Mouse (Mus musculus): Measurements from ENCODE around the gene Ccdc102a. TPM values are rescaled to one million over a fixed set of nuclear protein-coding genes. Genes with fewer than 3 reads are reported as not detected.

Ccdc102a gene
- polyA plus RNA-seq (2014; fragmentation: Illumina TruSeq; extraction: RNeasy Lipid Tissue Mini Kit (QIAGEN cat#74804); ENCODE audit: low read depth, low replicate concordance), result not detected

DNA sequence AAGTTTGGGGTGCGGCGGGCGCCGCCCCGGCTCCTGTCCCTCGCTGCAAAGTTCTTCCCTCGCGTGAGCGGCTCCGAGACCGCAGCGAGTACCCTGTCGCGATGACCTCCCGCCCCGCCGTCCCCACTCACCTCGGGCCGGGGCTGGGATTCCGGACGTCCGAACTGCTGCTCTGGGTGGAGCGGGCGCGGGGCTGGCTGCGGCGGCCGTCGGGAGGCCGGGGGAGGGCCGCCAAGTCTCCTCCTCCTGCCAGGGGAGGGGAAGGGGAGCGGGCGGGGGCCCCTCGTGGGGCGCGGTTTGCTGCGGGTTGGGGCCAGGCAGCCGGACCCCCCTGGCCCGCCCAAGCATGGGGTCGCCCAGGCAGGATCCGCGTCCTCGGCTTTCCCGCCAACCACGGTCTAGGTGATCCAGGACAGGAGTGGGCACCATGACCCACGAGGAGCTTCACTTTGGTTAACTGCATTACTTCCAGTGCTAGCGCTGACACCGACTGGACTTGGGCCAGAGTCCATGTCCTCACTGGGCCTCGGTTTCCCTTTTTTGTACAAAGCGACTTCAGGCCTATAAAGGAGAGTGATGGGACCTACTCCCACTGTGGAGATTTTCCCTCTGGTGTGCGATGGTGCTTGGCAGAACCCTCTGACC is at the start of gene Ccdc102a:
TSS of gene Ccdc102a (minus strand) at position 248 of the 645 bp plus-strand sequence.

GRCm38 (mm10) chr8:94923405-94923804 is 5.5 kb upstream of the Ccdc102a start, which contains the start of gene Adgrg5:
TSS of gene Adgrg5 (plus strand) at chr8:94923694.

DNA sequence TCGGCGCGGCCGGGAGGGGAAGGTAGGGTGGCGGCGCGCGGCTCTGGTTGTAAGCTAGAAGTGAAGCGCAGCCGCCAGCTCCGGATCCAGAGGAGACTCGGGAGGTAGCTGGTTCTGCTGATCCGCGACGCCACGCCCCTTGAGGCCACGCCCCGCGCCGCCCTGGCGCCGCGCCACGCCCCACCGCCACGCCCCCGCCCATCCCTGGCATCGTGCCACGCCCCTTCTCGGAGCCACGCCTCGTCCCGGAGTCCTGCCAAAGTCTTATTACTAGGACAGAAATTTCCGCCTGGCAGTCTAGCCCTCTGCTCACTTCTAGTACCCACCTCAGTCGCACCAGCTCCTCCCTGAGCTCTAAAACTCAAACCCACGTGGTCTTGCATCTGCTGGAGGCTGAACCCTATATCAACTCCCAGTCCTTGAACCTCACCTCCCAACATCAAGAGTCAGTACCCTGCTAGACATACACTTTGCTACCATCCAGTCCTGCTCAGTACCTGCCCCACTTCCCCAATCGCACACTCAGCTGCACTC is 41.6 kb downstream of the Ccdc102a start, which contains the start of gene Dok4:
TSS of gene Dok4 (minus strand) at position 134 of the 534 bp plus-strand sequence.

GRCm38 (mm10) chr8:94857346-94858173 is 60.3 kb downstream of the Ccdc102a start, which contains the start of gene Polr2c:
TSS of gene Polr2c (plus strand) at chr8:94857450.

Other genes starting within 250 kb of the Ccdc102a start
- gene Pllp, start 221.8 kb downstream of the Ccdc102a start, polyA plus RNA-seq (2014; fragmentation: Illumina TruSeq; extraction: RNeasy Lipid Tissue Mini Kit (QIAGEN cat#74804); ENCODE audit: low read depth, low replicate concordance), result not detected
- 1.9 TPM for gene Ccl22, start 172.5 kb downstream of the Ccdc102a start, polyA plus RNA-seq (2014; fragmentation: Illumina TruSeq; extraction: RNeasy Lipid Tissue Mini Kit (QIAGEN cat#74804); ENCODE audit: low read depth, low replicate concordance)
- 0.35 TPM for gene Cx3cl1, start 146.1 kb downstream of the Ccdc102a start, polyA plus RNA-seq (2014; fragmentation: Illumina TruSeq; extraction: RNeasy Lipid Tissue Mini Kit (QIAGEN cat#74804); ENCODE audit: low read depth, low replicate concordance)
- not detected for gene Ccl17, start 107.6 kb downstream of the Ccdc102a start, polyA plus RNA-seq (2014; fragmentation: Illumina TruSeq; extraction: RNeasy Lipid Tissue Mini Kit (QIAGEN cat#74804); ENCODE audit: low read depth, low replicate concordance)
- 7.5 TPM for gene Coq9, start 79.8 kb downstream of the Ccdc102a start, polyA plus RNA-seq (2014; fragmentation: Illumina TruSeq; extraction: RNeasy Lipid Tissue Mini Kit (QIAGEN cat#74804); ENCODE audit: low read depth, low replicate concordance)
- gene Ciapin1, start 79.7 kb downstream of the Ccdc102a start, polyA plus RNA-seq (2014; fragmentation: Illumina TruSeq; extraction: RNeasy Lipid Tissue Mini Kit (QIAGEN cat#74804); ENCODE audit: low read depth, low replicate concordance), result 11.3 TPM
- 4.5 TPM for gene Polr2c, start 60.6 kb downstream of the Ccdc102a start, polyA plus RNA-seq (2014; fragmentation: Illumina TruSeq; extraction: RNeasy Lipid Tissue Mini Kit (QIAGEN cat#74804); ENCODE audit: low read depth, low replicate concordance)
- gene Dok4, start 41.8 kb downstream of the Ccdc102a start, polyA plus RNA-seq (2014; fragmentation: Illumina TruSeq; extraction: RNeasy Lipid Tissue Mini Kit (QIAGEN cat#74804); ENCODE audit: low read depth, low replicate concordance), result 0.10 TPM
- gene Adgrg5, start 5.6 kb upstream of the Ccdc102a start, polyA plus RNA-seq (2014; fragmentation: Illumina TruSeq; extraction: RNeasy Lipid Tissue Mini Kit (QIAGEN cat#74804); ENCODE audit: low read depth, low replicate concordance), result not detected
- gene Adgrg1, start 56.7 kb upstream of the Ccdc102a start, polyA plus RNA-seq (2014; fragmentation: Illumina TruSeq; extraction: RNeasy Lipid Tissue Mini Kit (QIAGEN cat#74804); ENCODE audit: low read depth, low replicate concordance), result 3.3 TPM
- gene Adgrg3, start 99.6 kb upstream of the Ccdc102a start, polyA plus RNA-seq (2014; fragmentation: Illumina TruSeq; extraction: RNeasy Lipid Tissue Mini Kit (QIAGEN cat#74804); ENCODE audit: low read depth, low replicate concordance), result not detected
- 10.0 TPM for gene Drc7, start 137.0 kb upstream of the Ccdc102a start, polyA plus RNA-seq (2014; fragmentation: Illumina TruSeq; extraction: RNeasy Lipid Tissue Mini Kit (QIAGEN cat#74804); ENCODE audit: low read depth, low replicate concordance)
- gene Katnb1, start 163.1 kb upstream of the Ccdc102a start, polyA plus RNA-seq (2014; fragmentation: Illumina TruSeq; extraction: RNeasy Lipid Tissue Mini Kit (QIAGEN cat#74804); ENCODE audit: low read depth, low replicate concordance), result 1.5 TPM

Measured in testis, adult 10 weeks (tissue).